Mouse (Mus musculus): ENCODE measurements around the gene Tas2r131. TPM values are rescaled to one million over a fixed set of nuclear protein-coding genes. Genes with fewer than 3 reads are reported as not detected.
"Not testable (repeated sequence)": the region's sequence is repeated elsewhere in the genome, so short reads cannot be mapped to it uniquely, and the experiment has no call there.

Tas2r131 gene
- not detected for total RNA-seq (2021)

DNA sequence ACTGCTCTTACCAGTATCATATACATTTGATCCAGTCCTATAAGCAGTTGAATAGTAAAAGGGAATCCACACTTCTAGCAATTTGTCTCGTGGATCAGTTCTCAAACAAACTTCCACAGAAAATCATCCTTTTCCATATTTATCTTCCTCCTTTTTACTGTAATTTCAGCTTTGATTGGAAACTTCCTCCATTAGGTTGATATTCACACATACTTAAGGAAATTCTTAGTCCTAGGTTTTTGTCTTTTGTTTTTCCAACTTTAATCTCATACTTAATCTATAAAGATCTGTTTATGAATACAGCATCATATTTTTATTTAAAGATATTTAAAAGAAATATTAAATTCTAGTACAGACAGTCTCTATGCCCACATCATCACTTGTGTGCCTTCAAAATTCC is at the start of gene Tas2r131:
TSS of gene Tas2r131 (minus strand) at position 101 of the 400 bp plus-strand sequence.
- no peak for DNase-seq

DNA sequence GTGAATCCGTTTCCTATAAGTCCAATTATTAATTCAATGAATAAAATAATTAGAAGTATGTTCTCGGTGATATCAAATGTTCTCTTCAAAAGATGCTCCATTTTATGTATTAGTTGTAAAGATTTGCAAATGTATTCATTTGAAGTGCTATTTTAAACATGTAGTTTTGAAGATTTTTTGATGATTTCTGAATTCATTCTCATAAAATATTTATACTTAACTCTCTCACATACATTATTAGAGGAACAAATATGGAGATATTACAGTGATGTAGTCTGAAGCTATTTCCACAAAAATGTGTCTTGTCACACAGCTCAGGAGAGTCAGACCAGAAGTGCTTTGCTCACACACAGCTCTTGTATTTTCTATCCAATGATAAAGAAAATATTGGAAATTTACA is 23.1 kb upstream of the Tas2r131 start, which contains the start of gene Tas2r109:
TSS of gene Tas2r109 (minus strand) at position 101 of the 400 bp plus-strand sequence.
- DNase-seq, result no peak

DNA sequence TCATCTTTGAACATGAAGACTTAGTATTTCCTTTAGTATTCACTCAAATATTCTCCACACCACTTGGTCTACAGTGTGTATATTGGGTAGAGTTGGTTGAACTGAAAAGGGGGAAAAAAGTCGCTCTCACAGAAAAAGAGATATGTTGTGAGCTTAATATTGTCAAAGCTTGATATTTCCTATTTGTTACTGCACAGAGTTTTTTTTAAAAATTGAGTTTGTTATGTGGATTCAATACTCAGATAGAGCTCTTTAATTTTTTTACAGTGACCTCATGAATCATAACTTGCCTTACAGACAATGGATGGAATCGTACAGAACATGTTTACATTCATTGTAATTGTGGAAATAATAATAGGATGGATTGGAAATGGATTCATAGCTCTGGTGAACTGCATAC is 6.9 kb downstream of the Tas2r131 start, which contains the start of gene Tas2r129:
TSS of gene Tas2r129 (plus strand) at position 301 of the 400 bp plus-strand sequence.
- no peak for DNase-seq

DNA sequence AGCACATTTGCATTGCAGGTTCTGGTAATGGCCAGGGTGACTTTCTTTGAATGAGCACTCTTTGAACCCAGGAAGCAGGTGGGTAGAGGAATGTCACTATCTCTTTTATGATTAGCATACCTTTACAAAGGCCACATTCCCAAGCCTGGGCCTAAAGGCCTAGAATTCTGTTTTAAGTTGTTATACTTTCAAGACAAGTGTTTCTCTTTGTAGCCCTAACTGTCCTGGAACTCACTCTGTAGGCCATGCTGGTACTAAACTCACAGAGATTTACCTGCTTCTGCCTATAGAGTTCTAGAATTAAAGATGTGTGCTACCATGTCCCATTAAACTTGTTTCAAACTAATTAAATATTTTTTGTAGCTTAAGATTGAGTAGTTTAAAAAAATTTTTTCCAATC is 16.3 kb downstream of the Tas2r131 start:
- DNase-seq, result not testable (repeated sequence)

DNA sequence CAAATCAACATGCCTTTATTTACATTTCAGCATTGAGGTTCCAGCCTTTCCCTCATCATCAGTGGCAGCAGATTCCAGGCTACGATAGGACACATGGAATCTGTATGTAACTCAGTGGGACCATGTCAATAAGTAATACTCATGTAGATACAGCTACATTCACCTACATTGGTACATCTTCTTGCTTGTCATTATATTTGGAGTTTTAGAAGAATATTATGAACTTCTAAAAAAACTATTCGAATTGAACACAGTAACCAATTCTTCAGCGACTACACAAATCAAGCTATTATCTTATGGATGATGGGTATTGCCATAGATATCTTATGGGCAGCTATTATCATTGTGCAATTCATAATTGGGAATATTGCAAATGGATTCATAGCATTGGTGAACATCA is 48.4 kb downstream of the Tas2r131 start, which contains the start of gene Tas2r125:
TSS of gene Tas2r125 (plus strand) at position 301 of the 400 bp plus-strand sequence.
- no peak for DNase-seq

Other genes with a start within 250 kb of the Tas2r131 start
- not detected for gene Tas2r122, start 246.0 kb downstream of the Tas2r131 start, total RNA-seq (2021)
- gene Tas2r115, start 219.9 kb downstream of the Tas2r131 start, total RNA-seq (2021), result not detected
- not detected for gene Tas2r124, start 203.2 kb downstream of the Tas2r131 start, total RNA-seq (2021)
- gene Tas2r102, start 195.8 kb downstream of the Tas2r131 start, total RNA-seq (2021), result not detected
- not detected for gene Tas2r136, start 179.8 kb downstream of the Tas2r131 start, total RNA-seq (2021)
- gene Tas2r117, start 155.1 kb downstream of the Tas2r131 start, total RNA-seq (2021), result not detected
- not detected for gene Tas2r123, start 110.8 kb downstream of the Tas2r131 start, total RNA-seq (2021)
- gene Tas2r116, start 102.5 kb downstream of the Tas2r131 start, total RNA-seq (2021), result not detected
- not detected for gene Tas2r110, start 89.9 kb downstream of the Tas2r131 start, total RNA-seq (2021)
- gene Tas2r113, start 64.9 kb downstream of the Tas2r131 start, total RNA-seq (2021), result not detected
- gene Tas2r125, start 48.3 kb downstream of the Tas2r131 start, total RNA-seq (2021), result not detected
- gene Tas2r129, start 6.8 kb downstream of the Tas2r131 start, total RNA-seq (2021), result not detected
- not detected for gene Tas2r109, start 23.0 kb upstream of the Tas2r131 start, total RNA-seq (2021)
- not detected for gene Tas2r103, start 79.2 kb upstream of the Tas2r131 start, total RNA-seq (2021)
- not detected for gene Tas2r140, start 97.9 kb upstream of the Tas2r131 start, total RNA-seq (2021)
- gene Smim10l1, start 147.0 kb upstream of the Tas2r131 start, total RNA-seq (2021), result 10 to 100 TPM; 59.0 to 61.6 TPM